Mouse (Mus musculus): ENCODE measurements around the gene H2-Eb1. TPM values are rescaled to one million over a fixed set of nuclear protein-coding genes. Genes with fewer than 3 reads are reported as not detected.

H2-Eb1 gene
- polyA plus RNA-seq (2014; fragmentation: Nextera tagmentation; extraction: Ambion mirVana): 0.70 and 1.8 TPM in 2 replicates

DNA sequence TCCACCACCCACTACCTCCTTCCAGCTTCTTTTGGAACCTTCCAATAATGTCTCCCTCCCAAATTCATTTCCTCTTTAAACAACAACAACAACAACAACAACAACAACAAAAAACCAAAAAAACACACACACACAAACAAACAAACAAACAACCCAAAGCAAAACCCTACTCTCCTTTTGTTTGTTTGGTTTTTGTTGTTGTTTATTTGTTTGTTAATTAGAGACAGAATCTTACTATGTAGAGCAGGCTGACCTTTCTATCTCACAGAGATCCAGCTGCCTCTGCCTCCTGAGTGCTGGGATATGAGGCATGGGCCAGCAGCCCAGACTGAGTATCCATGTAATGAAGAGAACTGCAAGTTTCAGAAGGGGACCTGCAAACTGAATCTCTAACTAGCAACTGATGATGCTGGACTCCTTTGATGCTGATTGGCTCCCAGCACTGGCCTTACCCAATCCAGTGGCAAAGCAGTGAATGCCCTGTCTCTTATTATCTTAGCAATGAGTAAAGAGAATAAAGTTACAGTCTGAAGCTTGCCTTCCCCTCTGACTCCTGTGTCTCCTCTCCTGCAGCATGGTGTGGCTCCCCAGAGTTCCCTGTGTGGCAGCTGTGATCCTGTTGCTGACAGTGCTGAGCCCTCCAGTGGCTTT lies at the start of gene H2-Eb1:
H2-Eb1 (plus strand) TSS at position 488 of the 651 bp plus-strand sequence.
- no peaks in the 10 kb centered on the region for H3K4me1 ChIP-seq (ENCODE audit: control insufficient read depth, insufficient read depth, low read length)
- no peaks in the 10 kb centered on the region for H3K27me3 ChIP-seq (ENCODE audit: control insufficient read depth, insufficient read depth, low read length)
- no peak within 1 kb of the TSS for H3K4me3 ChIP-seq (ENCODE audit: low read depth, low read length)
- ATAC-seq (ENCODE audit: insufficient read depth, low FRiP score, low TSS enrichment) (peak; percentile 74), DNase-seq (ENCODE audit: low spot score) (peak; percentile 75)
- H3K27ac ChIP-seq (ENCODE audit: low read depth, low read length): no peak within 1 kb of the TSS
- H3K9ac ChIP-seq (ENCODE audit: low read length): no peak within 1 kb of the TSS
- no peaks in the 10 kb centered on the region for H3K36me3 ChIP-seq (ENCODE audit: control insufficient read depth, insufficient read depth, low read length)
- no peaks in the 10 kb centered on the region for H3K9me3 ChIP-seq (ENCODE audit: control insufficient read depth, low read length)
- H3K4me2 ChIP-seq (ENCODE audit: low read depth): no peak within 1 kb of the TSS

DNA sequence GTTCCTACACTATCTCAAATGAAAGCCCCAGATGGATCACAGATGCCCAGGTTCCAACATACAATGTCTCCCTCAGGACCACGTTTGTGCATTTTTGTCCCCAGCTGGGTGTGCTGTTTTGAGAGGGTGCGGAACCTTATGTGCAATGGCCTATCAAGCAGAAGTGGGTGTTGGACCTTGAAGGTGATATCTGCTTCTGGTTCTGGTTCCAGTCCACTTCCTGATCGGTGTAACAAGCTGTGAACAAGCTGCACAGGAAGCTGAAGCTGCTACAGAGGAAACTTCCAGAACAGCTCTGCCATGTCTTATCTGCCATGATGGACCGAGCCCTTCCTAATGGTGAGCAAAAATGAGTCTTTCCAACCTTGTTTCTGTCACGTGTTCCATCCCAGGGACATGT lies 49.2 kb upstream of the H2-Eb1 start:
- Histone ChIP-seq H3K4me3 (ENCODE audit: low read depth, low read length) (no peak overlapping the region), H3K9me3 (ENCODE audit: control insufficient read depth, low read length) (no peaks in the 10 kb centered on the region), H3K4me1 (ENCODE audit: control insufficient read depth, insufficient read depth, low read length) (no peaks in the 10 kb centered on the region), H3K4me2 (ENCODE audit: low read depth) (no peak overlapping the region), H3K27ac (ENCODE audit: low read depth, low read length) (no peak overlapping the region), H3K36me3 (ENCODE audit: control insufficient read depth, insufficient read depth, low read length) (no peaks in the 10 kb centered on the region), H3K9ac (ENCODE audit: low read length) (no peak overlapping the region), H3K27me3 (ENCODE audit: control insufficient read depth, insufficient read depth, low read length) (no peaks in the 10 kb centered on the region)
- no peak for ATAC-seq (ENCODE audit: insufficient read depth, low FRiP score, low TSS enrichment)
- DNase-seq (ENCODE audit: low spot score): no peak
- WGBS: 80% methylated on average over 5 of the region's 5 CpGs

DNA sequence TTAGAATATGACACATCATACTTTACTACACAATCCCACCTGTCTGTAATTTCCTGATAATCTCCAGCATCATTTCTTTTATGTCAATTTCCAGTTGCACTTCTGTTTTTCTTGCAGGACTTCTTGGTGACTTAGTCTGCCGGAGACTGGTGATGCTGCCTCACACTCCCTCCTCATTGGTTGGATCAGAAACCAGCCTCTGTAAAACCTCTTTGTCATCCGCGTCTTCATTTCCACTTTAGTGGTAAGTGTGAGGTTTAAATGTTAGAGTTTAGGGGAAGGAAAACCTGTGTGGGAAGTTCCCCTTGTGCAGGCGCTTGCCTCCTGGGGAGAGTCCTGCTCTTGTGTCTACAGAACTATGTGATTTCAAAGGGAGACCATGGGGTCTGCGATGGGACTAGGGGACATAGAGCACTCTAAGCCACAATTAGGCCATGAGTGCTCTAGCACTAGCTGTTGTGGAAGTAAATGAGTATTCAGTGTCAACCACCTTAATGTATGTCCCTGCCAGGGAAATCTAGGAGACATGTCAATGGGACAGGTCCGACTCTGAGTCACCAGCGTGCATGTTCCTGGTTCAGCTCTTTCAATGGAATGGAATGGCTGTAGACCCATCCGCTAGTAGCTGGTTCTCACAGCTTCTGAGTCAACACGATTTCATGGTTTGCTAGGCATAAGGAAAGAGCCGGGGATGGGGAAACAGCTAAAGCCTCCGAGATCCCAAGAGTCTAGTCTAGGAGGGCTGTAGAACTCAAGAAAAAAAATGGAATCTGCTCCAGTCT lies 47.9 kb upstream of the H2-Eb1 start, which contains the start of gene H2-Ab1:
H2-Ab1 (plus strand) TSS at position 96 of the 782 bp plus-strand sequence.
- 75% methylated on average over 11 of the region's 11 CpGs for WGBS
- H3K27ac ChIP-seq (ENCODE audit: low read depth, low read length): no peak within 1 kb of the TSS
- no peak within 1 kb of the TSS for H3K9ac ChIP-seq (ENCODE audit: low read length)
- H3K9me3 ChIP-seq (ENCODE audit: control insufficient read depth, low read length): no peaks in the 10 kb centered on the region
- DNase-seq (ENCODE audit: low spot score): peak; percentile 63
- no peaks in the 10 kb centered on the region for H3K36me3 ChIP-seq (ENCODE audit: control insufficient read depth, insufficient read depth, low read length)
- no peak within 1 kb of the TSS for H3K4me3 ChIP-seq (ENCODE audit: low read depth, low read length)
- H3K27me3 ChIP-seq (ENCODE audit: control insufficient read depth, insufficient read depth, low read length): no peaks in the 10 kb centered on the region
- ATAC-seq (ENCODE audit: insufficient read depth, low FRiP score, low TSS enrichment): no peak
- no peak within 1 kb of the TSS for H3K4me2 ChIP-seq (ENCODE audit: low read depth)
- no peaks in the 10 kb centered on the region for H3K4me1 ChIP-seq (ENCODE audit: control insufficient read depth, insufficient read depth, low read length)

- H3K4me3 ChIP-seq (ENCODE audit: low read depth, low read length): no peak overlapping the region
- ATAC-seq (ENCODE audit: insufficient read depth, low FRiP score, low TSS enrichment): no peak
- H3K36me3 ChIP-seq (ENCODE audit: control insufficient read depth, insufficient read depth, low read length): no peaks in the 10 kb centered on the region
- H3K9me3 ChIP-seq (ENCODE audit: control insufficient read depth, low read length): no peaks in the 10 kb centered on the region
- peaks cover 7% of the 10 kb centered on the region for H3K27me3 ChIP-seq (ENCODE audit: control insufficient read depth, insufficient read depth, low read length)
- H3K4me2 ChIP-seq (ENCODE audit: low read depth): no peak overlapping the region
- H3K4me1 ChIP-seq (ENCODE audit: control insufficient read depth, insufficient read depth, low read length): peaks cover 4% of the 10 kb centered on the region
- WGBS: 90% methylated on average over 5 of the region's 5 CpGs
- DNase-seq (ENCODE audit: low spot score): no peak
- H3K27ac ChIP-seq (ENCODE audit: low read depth, low read length): no peak overlapping the region
- no peak overlapping the region for H3K9ac ChIP-seq (ENCODE audit: low read length)
These were observed 45.1 kb upstream of the H2-Eb1 start for GRCm38 (mm10) chr17:34260551-34260950.

GRCm38 (mm10) chr17:34261502-34261901 lies 44.2 kb upstream of the H2-Eb1 start:
- WGBS: 32% methylated on average over 4 of the region's 4 CpGs
- Histone ChIP-seq H3K4me3 (ENCODE audit: low read depth, low read length) (no peak overlapping the region), H3K9ac (ENCODE audit: low read length) (no peak overlapping the region), H3K9me3 (ENCODE audit: control insufficient read depth, low read length) (no peaks in the 10 kb centered on the region), H3K27ac (ENCODE audit: low read depth, low read length) (no peak overlapping the region), H3K4me2 (ENCODE audit: low read depth) (no peak overlapping the region), H3K4me1 (ENCODE audit: control insufficient read depth, insufficient read depth, low read length) (peaks cover 4% of the 10 kb centered on the region), H3K27me3 (ENCODE audit: control insufficient read depth, insufficient read depth, low read length) (peaks cover 7% of the 10 kb centered on the region), H3K36me3 (ENCODE audit: control insufficient read depth, insufficient read depth, low read length) (no peaks in the 10 kb centered on the region)
- peak; percentile 57; the same call in 1 of the 2 replicates for ATAC-seq (ENCODE audit: insufficient read depth, low FRiP score, low TSS enrichment)
- DNase-seq (ENCODE audit: low spot score): peak; percentile 57

DNA sequence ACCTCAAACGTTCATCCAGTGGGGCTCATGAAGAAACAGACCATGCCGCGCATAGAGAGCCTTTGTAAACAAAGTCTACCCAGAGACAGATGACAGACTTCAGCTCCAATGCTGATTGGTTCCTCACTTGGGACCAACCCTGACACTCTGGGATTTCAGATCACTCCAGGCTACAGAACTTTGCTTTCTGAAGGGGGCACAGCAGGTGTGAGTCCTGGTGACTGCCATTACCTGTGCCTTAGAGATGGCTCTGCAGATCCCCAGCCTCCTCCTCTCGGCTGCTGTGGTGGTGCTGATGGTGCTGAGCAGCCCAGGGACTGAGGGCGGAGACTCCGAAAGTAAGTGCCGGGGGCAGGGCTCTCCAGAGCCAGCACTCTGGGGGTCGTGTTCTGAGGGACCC lies 42.6 kb upstream of the H2-Eb1 start:
- H3K27me3 ChIP-seq (ENCODE audit: control insufficient read depth, insufficient read depth, low read length): peaks cover 7% of the 10 kb centered on the region
- no peak overlapping the region for H3K27ac ChIP-seq (ENCODE audit: low read depth, low read length)
- DNase-seq (ENCODE audit: low spot score) (peak; percentile 76), ATAC-seq (ENCODE audit: insufficient read depth, low FRiP score, low TSS enrichment) (peak; percentile 80)
- H3K4me1 ChIP-seq (ENCODE audit: control insufficient read depth, insufficient read depth, low read length): peaks cover 4% of the 10 kb centered on the region
- WGBS: under 1% methylated on average over 8 of the region's 8 CpGs
- H3K36me3 ChIP-seq (ENCODE audit: control insufficient read depth, insufficient read depth, low read length): no peaks in the 10 kb centered on the region
- peak overlapping the region; percentile 86 for H3K4me2 ChIP-seq (ENCODE audit: low read depth)
- H3K4me3 ChIP-seq (ENCODE audit: low read depth, low read length): peak overlapping the region; percentile 39
- peak overlapping the region; percentile 42; the same call in 1 of the 2 replicates for H3K9ac ChIP-seq (ENCODE audit: low read length)
- no peaks in the 10 kb centered on the region for H3K9me3 ChIP-seq (ENCODE audit: control insufficient read depth, low read length)

DNA sequence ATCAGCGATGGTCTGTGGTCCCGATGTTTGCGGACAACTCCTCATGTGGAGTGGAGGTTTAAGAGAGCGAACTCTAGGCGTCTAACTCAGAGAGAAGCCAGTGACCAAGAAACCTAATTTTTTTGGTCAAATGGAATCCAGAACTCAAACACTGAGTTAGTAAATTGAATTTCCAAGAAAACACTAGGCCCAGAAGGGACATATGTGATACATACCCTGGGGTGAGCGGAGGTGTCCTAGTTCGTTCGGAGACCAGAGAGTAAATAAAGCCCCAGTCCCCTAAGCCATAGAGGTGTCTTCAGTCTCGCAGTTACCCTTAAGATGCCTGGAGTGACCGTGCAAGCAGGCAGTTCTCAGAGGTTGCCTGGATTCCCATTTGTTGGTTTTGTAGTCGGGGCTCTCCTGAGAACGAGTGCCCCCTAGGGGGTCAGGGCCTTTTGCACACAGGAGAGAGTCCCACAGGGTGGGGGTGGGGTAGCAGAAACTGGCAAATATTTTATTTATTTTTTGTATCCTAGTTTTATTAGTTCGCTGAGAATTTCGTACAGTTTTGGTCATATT lies 41.8 kb upstream of the H2-Eb1 start:
- Histone ChIP-seq H3K4me2 (ENCODE audit: low read depth) (peak overlapping the region; percentile 86), H3K27me3 (ENCODE audit: control insufficient read depth, insufficient read depth, low read length) (peaks cover 7% of the 10 kb centered on the region), H3K9me3 (ENCODE audit: control insufficient read depth, low read length) (no peaks in the 10 kb centered on the region), H3K4me3 (ENCODE audit: low read depth, low read length) (peak overlapping the region; percentile 42), H3K36me3 (ENCODE audit: control insufficient read depth, insufficient read depth, low read length) (no peaks in the 10 kb centered on the region), H3K9ac (ENCODE audit: low read length) (no peak overlapping the region), H3K4me1 (ENCODE audit: control insufficient read depth, insufficient read depth, low read length) (peaks cover 4% of the 10 kb centered on the region), H3K27ac (ENCODE audit: low read depth, low read length) (no peak overlapping the region)
- peak; percentile 62 for DNase-seq (ENCODE audit: low spot score)
- no peak for ATAC-seq (ENCODE audit: insufficient read depth, low FRiP score, low TSS enrichment)
- WGBS: 3% methylated on average over 14 of the region's 14 CpGs

- ATAC-seq (ENCODE audit: insufficient read depth, low FRiP score, low TSS enrichment): no peak
- under 1% methylated on average over 91 of the region's 93 CpGs for WGBS
These were observed 41.0 kb upstream of the H2-Eb1 start for GRCm38 (mm10) chr17:34264452-34265351.

More at GRCm38 (mm10) chr17:34264452-34265351, 41.0 kb upstream of the H2-Eb1 start:
- DNase-seq (ENCODE audit: low spot score): peak; percentile 58
- Histone ChIP-seq H3K27me3 (ENCODE audit: control insufficient read depth, insufficient read depth, low read length) (peaks cover 7% of the 10 kb centered on the region), H3K4me1 (ENCODE audit: control insufficient read depth, insufficient read depth, low read length) (peaks cover 4% of the 10 kb centered on the region), H3K4me3 (ENCODE audit: low read depth, low read length) (peak overlapping the region; percentile 42), H3K4me2 (ENCODE audit: low read depth) (peak overlapping the region; percentile 86), H3K9ac (ENCODE audit: low read length) (peak overlapping the region; percentile 40), H3K27ac (ENCODE audit: low read depth, low read length) (no peak overlapping the region), H3K9me3 (ENCODE audit: control insufficient read depth, low read length) (no peaks in the 10 kb centered on the region), H3K36me3 (ENCODE audit: control insufficient read depth, insufficient read depth, low read length) (no peaks in the 10 kb centered on the region)

Measured in neural tube, embryonic 11.5 days (tissue).